Mouse (Mus musculus): ENCODE results near the gene Irx1.

The Irx1 gene

DNA sequence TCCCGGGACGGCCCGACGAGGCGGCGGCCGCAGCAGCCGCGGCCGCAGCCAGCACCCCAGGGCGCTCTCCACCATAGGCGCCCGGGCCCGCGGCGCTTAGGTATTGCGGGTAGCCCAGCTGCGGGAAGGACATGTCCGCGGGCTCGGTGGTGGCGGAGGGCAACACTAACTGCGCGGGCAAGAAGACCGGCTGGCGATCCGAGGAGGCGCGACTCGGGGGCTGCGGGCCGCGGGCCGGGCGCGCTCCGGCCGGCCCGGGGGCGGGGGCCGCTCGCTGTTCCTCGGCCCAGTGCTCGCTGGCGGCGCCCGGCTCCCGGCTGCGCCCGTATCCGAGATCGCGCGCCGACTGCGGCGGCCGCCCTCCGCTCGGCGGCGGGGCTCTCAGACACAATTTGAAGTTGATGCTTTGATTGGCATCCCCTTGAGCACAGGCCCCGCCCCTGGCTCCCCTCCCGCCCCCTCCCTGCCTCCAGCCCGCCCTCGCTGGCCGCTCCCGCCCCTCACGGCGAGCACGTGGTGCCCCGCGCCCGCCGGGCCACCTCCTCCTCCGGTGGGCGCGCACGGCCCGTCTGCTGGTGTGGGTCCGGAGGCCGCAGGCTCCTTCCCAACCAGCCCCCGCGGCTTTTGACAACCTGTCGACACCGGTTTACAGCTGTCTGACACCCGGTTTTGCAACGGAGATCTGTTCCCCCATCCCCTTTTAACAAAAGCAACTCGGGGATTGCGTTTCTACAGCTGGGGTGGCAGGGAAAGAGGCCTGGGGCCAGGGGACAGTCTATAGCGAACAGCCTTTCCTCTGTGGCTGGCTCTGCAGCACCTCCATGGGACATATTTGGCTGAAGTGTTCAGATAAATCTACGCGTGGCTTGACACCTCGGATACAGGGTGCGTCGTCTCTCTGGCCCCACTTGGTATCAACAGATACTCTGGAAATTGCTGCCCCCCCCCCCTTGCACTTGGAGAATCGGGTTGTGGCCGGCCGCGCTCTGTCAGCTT is at the start of gene Irx1:
Gene Irx1 (minus strand): TSS at position 368 of the 996 bp plus-strand sequence.
- DNase-seq, result no peak

DNA sequence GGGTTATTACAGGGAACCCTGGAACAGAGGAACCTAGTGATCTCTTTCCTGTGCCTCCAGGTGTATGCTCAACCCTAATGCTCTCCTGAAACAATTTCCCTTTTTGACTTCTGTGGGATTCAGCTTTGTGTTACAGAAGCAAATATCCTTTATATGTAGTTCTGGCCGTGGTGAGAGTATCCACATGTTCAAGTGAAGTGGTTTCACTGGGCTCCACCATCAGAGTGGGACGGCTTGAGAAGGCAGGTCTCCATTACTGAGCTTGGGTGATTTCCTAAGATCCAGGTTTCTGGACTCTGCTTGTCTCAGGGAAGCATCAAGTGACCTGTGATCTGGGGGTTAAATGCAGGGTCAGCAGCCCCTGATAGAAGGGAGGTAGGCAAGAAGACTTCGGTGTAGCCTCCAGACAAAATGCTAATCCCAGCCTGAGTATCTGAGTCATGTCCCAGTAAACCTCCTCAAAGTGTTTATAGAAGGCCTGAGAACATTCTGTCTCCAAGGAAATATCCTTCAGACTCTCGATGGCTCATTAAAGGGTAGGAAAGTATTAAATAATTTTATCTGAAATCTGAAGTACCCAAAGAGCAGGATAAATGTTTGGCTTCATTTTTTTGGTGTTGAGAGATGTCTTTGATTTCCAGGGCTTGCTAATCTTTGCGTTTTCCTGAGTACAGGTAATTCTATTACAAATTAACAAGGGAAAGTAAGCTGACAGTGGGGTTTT is 16.6 kb upstream of the Irx1 start:
- DNase-seq, result no peak

DNA sequence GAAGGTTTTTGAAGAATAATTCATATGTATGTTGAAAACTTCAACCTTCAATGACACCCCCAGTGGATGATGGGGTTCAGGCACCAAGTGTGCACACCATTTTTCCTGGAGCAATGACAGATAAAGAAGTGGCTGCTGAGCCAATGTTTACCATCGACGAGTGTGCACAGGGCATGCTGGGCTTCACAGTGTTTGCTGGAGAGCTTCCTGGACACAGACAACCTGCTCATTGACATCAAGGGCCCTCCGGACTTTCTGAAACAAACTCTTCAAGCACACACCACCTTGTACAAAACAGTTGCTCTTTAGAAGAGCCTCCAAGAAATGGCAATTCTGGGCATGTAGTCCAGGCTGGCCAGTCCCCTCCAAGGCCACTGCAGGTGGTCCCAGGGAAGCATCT is 12.2 kb upstream of the Irx1 start:
- no peak for DNase-seq

DNA sequence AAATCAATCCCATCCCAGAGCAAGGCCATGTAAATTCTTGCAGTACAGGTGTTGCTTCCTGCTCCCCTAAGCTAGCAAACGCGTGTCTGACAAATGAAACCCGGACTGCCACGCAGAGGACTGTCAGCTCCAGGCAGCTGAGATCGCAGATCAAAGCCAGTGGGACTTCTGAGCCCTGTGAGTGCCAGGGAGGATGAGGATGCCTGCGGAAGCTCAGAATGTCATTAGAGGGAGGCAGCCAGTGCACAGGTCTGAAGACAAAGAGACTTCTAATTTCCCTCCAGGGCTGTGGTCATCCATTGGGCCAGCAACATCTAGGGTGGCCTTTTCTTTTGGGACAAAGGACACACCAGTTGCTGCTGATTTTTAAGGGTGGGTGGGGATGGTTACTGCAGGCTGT is 4.8 kb upstream of the Irx1 start:
- DNase-seq, result no peak

DNA sequence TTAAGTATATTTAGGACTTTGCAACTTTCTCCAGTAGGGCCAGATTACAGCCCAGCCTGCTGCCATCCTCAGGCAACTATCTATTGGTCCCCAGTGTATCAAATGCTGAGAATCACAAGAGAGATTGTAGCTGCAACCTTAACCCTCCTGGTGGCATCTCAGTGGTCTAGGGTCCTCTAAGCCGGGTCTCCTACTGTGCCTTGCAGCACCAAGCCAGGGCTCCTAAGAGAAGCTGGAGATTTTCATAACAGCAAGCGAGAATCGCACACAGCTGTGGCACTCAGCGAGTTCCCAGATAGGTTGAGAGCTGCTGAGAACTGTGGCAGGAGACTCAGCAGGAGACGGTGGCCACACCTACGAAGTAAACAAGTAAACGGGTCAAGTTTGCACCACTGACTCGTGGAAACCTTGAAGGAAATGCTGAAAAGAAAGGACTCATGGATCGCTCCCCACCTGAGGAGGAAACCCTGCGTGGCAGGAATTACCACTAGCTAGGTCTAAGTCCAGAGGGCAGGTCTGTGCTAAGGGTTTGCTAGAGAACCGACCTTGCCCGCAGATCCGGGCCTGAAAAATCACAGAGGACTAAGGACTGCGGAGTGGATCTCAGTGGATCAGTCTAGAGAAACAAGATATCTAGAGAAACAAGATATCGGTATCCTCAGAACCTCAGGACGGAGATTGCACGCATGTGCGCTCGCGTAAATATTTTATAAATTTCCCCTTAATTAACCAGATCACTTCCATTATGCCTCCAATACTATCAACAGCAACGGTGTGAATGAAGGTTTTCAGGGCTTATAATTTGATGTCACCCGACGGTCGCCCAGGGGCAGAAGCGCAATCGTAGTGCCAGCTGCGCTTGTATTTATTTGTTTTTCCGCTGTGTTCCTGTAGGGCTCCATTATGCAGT is 4.1 kb upstream of the Irx1 start:
- DNase-seq, result no peak

DNA sequence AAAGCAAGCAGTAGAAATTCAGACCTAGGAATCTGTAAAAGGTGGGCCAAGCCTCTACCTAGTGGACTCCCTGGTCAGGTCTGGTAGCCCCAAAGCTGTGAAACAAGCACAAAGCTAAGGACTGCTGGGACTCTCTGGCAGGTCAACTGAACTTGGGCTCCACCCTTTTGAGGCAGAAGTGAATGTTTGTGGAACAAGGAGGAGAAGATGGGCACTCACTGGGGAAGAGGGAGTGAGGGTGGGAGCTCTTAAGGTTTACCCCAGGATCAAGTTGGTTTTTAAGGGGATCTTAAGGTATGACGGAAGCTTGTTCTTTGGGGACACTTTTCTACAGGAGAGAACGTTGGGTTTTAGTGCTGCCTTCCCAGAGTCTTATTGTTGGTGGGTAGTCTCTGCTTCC is 3.1 kb upstream of the Irx1 start:
- DNase-seq, result no peak

DNA sequence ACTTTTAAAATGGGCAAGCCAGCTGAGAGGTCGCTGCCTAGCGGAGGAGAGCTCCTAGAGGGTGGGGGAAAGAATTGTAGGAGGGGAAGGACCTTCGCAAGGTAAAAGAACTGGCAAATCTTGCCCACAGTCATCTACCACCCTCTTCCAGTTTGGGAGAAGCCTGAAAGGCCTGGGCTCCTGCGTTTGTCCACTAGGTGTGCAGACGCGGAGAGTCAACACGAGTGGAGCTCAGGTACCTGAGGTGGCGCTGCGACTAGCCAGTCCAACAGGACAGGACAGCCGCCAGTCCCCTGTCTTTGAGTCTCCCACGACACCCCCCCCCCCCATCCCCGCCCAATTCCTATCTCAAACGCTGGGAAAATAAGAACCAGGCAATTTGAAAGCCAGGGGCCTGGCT is 843 bp upstream of the Irx1 start:
- DNase-seq, result no peak

DNA sequence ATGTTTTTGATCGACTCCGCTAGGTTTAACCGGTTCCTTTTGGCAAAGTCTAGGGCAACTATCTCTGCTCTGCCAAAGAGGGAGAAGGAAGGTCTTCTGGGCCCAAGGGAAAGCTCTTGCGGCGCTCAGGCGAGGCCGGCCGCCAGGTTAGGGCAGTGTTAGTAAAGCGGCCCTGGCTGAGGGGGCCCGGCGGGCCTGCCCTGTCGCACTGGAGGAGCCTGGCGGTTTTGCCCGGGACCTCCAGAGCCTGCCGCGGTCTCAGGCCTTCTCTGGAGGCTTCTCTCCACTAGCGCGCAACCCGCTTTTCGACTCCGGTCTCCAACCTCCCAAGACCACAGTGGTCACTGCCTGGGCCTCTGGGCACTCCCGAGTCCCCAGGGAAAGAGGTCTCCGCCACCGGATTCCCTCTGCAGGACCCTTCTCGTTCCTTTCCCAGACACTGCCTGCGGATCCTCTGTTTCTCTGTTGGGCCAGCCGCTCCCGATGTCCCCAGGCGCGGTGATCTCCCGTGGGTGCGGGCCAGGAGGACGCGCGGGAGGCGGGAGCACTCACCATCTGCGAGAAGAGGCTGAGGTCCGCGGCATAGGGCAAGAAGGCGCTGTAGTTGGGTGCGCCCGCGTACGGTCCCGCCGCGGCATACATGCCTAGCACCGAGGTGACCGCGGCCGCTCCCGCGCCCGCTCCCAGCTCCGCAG is 715 bp downstream of the Irx1 start:
- DNase-seq, result no peak

DNA sequence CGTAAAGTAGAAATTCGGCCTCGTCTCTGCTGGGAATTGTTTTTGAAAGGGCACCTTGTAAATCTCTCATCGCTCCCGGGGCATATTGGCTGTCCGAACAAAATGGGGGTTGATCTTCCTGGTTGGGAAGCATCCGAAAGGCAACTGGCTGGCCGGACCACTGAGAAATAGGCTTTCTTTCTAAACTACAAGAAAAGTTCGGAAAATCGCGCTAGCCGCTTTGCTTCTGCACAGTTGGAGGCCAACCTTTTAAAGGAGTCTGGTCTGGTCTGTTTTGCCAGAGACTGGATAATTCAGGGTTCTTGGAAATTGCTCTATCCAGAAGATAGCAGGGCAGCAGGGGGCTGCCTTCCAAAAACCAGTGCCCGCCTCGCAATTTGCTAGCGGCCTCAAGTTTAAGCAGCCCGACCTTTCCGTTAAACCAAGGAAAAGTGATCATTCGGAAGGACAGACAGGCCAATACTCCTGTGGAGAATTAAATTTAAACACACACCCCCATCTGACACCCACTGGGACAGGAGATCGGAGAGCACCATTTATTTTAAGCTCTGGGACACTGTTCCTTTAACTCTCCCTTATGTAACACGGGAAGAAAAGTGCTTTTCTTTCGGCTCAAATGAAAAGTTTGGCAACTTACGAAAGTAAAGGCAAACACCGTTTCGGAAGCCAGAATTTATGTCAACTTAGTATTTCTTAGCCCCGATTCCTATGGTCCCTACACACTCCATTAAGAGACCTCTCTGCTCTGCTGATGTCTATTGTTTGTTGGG is 1.4 kb downstream of the Irx1 start:
- no peak for DNase-seq

DNA sequence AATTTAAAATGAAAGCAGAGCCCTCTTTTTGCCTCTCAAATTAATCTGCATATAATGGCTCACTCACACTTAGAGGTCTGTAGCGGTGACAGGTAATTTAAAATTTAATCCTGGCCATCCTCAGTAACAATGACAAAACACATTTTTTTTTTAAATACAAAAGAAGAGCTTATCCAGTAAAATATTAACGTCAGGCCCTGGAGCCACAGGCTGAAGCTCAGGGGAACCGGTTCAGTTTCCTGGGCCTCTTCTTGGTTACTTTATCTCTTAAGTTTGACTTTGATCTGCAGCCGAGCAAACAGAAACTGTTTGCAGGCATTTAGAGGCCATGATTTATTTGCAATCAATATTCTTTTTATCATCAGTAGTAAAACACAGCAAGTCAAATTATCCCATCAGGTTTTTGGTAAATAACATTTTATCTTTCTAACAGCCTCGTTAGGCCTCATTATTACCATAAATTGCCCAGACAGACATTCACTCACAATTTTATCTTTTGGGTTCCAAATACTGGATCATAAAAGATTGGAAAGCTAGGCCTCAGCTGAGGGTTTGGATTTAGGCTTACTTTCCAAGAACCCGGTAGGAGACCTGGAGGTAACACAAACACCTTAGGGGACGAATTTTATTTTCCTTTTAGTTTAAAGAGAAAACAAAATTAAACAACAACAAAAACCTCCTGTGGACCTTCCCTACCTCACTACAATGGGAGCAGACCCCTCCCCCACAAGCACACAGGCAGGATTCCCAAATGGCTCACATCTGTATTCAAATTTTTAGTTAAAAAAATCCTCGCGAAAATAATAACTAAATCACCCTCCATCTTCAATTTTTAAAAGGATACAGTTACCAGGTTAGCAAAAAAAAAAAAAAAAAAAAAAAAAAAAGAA is 2.4 kb downstream of the Irx1 start:
- no peak for DNase-seq

DNA sequence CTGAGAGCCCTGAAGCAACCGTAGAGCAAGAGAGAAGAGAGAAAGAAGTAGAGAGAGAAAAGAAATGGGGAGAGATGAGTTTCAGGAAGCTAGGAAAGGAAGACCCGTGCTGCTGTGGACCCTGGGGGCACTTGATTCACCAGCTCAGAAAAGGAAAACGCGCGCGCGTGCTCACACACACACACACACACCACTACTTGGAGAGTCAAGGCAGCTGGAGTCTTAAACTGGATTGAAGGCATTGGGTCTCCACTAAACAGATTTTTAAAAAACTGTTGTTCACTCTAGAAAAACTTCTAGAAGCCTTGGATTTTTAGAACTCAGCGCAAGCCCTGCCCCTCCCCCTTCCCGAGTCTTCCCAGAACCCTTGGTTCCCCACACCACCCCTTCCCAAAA is 3.2 kb downstream of the Irx1 start:
- DNase-seq, result no peak

DNA sequence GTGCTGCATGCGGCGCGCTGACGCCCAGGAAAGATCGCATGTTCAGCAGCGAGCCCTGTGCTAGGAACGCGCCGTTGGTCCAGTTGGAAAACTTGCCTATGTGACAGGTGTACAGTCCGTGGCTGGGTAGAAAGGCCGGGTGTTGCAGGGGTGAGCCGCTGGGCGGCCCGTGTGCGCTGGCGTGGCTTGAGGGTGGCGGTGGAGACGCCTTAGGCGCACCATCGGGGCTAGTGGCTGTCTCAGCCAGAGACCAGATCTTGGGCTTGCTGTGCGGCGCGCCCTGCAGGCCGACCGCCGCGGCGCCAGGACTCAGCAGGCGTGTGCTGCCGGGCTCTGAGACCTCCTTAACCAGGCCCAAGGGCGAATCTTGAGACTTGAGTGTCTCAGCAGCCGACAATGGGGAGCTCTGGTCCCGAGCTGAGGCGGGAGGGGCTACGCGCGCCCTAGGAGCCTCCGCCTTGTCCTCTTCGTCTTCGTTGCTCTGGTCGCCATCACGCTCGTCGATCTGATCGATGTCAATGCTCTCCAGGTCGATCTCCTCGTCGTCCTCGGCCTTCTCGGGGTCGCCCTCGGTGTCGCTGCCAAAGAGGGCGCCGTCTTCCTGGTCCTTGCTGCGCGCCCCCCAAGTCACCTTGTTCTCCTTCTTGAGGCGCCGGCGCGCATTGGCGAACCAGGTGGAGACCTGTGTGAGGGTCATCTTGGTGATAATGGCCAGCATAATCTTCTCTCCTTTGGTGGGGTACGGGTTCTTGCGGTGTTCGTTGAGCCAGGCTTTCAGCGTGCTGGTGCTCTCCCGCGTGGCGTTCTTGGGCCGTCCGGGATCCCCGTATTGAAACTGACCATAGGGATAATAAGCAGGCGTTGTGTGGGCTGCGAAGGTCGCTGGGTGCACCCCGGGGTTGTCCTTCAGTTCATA is 3.9 kb downstream of the Irx1 start:
- no peak for DNase-seq

DNA sequence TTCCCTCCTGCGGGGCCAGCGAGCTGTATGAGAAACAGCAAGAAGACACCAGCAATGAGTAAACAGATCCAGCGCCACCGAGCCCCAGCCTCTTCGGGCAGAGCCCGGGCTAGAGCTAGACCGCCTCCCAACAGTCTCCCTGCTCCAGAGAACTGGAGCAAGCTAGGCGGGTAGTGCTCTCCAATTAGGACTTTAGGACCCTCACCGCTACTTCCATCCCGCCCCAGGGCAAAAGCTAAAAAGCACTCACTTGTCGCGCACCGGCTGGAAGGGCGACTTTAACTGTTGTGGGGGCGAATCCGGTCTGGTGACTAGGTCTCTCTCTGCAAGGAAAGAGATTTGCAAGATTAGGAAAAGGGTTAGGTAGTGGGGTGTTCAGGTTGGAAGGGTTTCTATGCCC is 4.9 kb downstream of the Irx1 start:
- no peak for DNase-seq

DNA sequence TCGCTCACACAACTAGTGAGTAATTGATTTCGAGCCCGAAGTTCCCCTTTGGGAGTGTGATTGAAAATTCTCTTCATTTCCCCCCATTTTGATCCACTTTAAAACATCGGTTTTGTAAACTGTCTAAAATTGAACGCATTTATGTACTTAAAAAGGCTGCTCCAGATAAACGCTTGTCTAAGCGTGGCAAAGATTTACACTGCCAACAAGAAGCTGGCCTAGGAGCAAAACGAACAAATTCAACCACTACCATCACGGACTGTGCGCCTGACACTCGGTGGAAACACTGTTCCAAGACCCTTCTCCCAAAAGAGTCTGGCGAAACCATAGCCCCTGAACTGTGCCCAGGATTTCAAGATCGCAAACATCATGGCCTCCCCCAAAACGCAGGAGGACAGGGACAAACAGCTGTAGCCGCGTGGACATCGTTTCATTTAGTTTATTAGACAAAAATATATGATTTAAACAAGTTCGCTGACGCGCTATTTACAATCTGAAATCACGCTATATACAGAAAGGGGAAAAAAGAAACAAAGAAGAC is 5.6 kb downstream of the Irx1 start:
- DNase-seq, result no peak

DNA sequence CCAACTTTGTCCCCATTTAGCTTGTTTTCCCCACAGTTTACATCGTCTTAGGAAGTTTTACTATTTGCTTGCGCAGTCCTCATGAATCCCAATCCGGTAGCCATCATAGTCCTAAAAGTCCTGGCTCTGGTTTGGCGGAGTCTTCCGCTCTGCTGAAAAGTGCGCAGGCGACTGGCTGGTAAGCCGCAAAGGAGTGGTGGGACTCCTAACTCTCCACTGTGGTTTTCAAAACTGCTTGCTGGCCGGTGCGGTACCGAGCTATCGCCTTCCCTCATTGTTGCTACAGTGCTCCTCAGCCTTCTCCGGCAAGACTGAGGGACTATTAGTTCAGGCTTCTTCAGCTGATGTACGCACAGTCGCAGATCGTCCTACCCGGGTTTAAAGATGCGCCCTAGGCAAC is 6.4 kb downstream of the Irx1 start:
- DNase-seq, result no peak

DNA sequence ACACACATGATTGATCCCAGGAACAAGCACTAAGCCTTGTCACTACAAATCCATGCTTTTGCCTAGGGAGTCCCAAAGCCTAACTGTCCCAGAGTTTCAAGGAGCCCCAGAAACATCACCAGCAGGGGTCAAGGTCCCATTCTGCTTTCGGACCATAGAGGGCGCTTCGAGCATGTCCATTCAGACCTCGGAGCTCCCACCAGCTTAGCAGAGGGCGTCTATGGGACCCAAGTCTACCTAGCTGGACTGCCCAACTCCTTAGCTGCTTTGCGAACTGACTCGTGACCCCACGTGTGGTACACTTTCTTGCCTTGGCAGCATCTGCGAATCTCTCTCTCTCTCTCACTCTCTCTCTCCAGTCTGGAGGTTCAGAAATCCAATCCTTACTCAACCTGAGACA is 7.0 kb downstream of the Irx1 start:
- no peak for DNase-seq

DNA sequence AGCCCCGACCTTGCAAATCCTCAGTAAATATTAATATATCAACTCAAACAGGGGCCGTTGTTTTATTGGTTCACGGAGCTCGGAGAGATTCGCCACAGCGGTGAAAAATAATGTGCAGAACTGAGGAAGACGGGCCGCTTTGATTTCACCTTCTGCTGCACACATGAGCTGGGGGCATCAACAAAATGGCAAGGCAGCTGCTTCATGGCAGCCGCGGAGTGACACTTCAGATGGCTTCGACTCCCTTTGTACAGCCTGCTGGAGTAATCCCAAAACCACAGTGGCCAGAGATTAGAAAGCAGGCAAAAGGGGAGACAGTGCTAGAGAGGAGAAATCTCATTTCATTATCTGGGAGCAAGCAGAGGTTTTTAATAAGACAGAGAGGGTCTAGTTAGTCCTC is 11.6 kb downstream of the Irx1 start:
- DNase-seq, result no peak

DNA sequence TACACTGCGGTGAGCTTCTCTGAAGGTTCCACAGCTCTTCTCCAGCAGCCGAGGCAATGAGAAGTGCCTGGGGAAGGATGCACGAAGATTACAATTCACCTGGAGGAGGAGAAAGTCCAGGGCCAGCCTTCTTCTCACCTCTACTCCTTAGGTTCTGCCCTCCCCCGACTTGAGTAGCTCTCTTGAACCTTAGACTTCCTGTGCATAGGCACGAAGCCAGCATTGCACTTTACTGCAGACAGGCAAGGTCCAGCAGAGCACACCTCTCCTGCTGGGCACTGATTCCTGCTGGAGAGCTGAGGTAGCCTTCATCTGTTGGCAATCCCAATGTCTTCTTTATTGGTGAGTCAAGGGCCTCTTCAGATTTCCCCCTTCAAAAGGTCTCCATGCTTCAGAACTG is 13.7 kb downstream of the Irx1 start:
- no peak for DNase-seq

DNA sequence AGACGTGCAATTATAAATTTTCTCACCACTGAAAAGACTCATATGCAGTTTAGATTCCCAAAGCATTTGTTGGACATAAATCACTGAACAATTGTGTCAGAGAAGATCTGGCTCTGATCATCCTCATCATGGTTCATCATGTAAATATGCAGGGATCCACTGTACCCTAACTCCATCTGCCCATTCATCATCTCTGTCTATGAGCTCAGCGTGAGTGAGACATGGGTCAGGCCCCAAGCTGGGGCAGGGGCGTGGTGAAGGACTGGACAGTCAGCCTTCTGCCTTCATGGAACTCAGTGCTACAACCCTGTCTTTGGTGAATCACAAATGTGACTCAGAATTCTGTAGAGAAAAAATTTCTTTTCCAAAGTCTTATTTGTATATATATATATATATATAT is 53.2 kb downstream of the Irx1 start:
- DNase-seq, result no peak
